Mouse (Mus musculus) ES-Bruce4 (cell line): ENCODE data around the gene Tpi1. TPM values are rescaled to one million over a fixed set of nuclear protein-coding genes. Genes with fewer than 3 reads are reported as not detected.
"Not testable (repeated sequence)": the region's sequence is repeated elsewhere in the genome, so short reads cannot be mapped to it uniquely, and the experiment has no call there.

Experiments used
- H3K27ac ChIP-seq: 2 replicates; pipeline ENCODE4 v1.5.1; 2012; ENCODE audit warnings: low read length, inconsistent platforms; ENCODE audit not compliant: insufficient read depth
- H3K27me3 ChIP-seq: 2 replicates; pipeline ENCODE4 v1.6.1; 2012; ENCODE audit warnings: mild to moderate bottlenecking, low read length, inconsistent platforms; ENCODE audit not compliant: control insufficient read depth, poor library complexity, insufficient read depth, severe bottlenecking
- H3K36me3 ChIP-seq: 2 replicates; pipeline ENCODE4 v1.6.1; 2012; ENCODE audit warnings: inconsistent platforms, mild to moderate bottlenecking, low read length, moderate library complexity; ENCODE audit not compliant: control insufficient read depth, poor library complexity, insufficient read depth, severe bottlenecking
- H3K4me1 ChIP-seq: one replicate; pipeline ENCODE4 v1.8.1; 2011; ENCODE audit warnings: low read length; ENCODE audit not compliant: control insufficient read depth, insufficient read depth
- H3K4me3 ChIP-seq: 2 replicates; pipeline ENCODE4 v1.5.1; 2011; ENCODE audit warnings: low read depth, mild to moderate bottlenecking, low read length
- H3K9ac ChIP-seq: 2 replicates; pipeline ENCODE4 v1.6.1; 2012; ENCODE audit warnings: low read depth, mild to moderate bottlenecking, inconsistent platforms; ENCODE audit not compliant: poor library complexity, severe bottlenecking
- H3K9me3 ChIP-seq: replicated peaks from 2 replicates; pipeline ENCODE4 v1.6.1; 2012; ENCODE audit warnings: mild to moderate bottlenecking, low read length, inconsistent platforms; ENCODE audit not compliant: control insufficient read depth, poor library complexity, insufficient read depth, severe bottlenecking
- CTCF ChIP-seq: IDR thresholded peaks from one replicate; pipeline ENCODE4 v1.8.1; 2011; ENCODE audit warnings: low read depth, low read length
- EP300 ChIP-seq: IDR thresholded peaks from 2 replicates; pipeline ENCODE4 v1.6.1; 2011; ENCODE audit warnings: low read depth, low read length; ENCODE audit not compliant: insufficient read depth
- POLR2A ChIP-seq: IDR thresholded peaks from one replicate; pipeline ENCODE4 v1.8.1; 2011; ENCODE audit warnings: low read length; ENCODE audit not compliant: insufficient read depth
- polyA plus RNA-seq: library from polyadenylated mRNA; stranded (reverse); fragments of >200 nt; gene quantifications from 2 replicates; pipeline ENCODE4 v1.2.4, GENCODE M21; 2011; ENCODE audit warnings: low read depth; ENCODE audit not compliant: missing spikeins, insufficient read depth, insufficient read length

The Tpi1 gene
- polyA plus RNA-seq, 1 experiment = 389 TPM

- Histone ChIP-seq H3K9ac (peak within 1 kb of the TSS; percentile 75), H3K4me1 (no peaks in the 10 kb centered on the region), H3K4me3 (peak within 1 kb of the TSS; percentile 93), H3K36me3 (peaks cover 8% of the 10 kb centered on the region), H3K27ac (peak within 1 kb of the TSS; percentile 19), H3K9me3 (no peaks in the 10 kb centered on the region), H3K27me3 (no peaks in the 10 kb centered on the region)
- TF ChIP-seq EP300 = no peak
- no peak for TF ChIP-seq POLR2A
- no peak for TF ChIP-seq CTCF
Measured at GRCm38 (mm10) chr6:124808358-124809012, 5.6 kb downstream of the Tpi1 start, which contains the start of gene Spsb2. Gene Spsb2, plus strand, starts transcription at chr6:124808661.

GRCm38 (mm10) chr6:124807986-124808357 is 6.1 kb downstream of the Tpi1 start:
- no peak overlapping the region for H3K27ac ChIP-seq
- H3K36me3 ChIP-seq = peaks cover 8% of the 10 kb centered on the region
- peak overlapping the region; percentile 93 for H3K4me3 ChIP-seq
- no peaks in the 10 kb centered on the region for H3K9me3 ChIP-seq
- TF ChIP-seq EP300 (no peak), CTCF (no peak), POLR2A (no peak)
- H3K27me3 ChIP-seq = no peaks in the 10 kb centered on the region
- H3K4me1 ChIP-seq = no peaks in the 10 kb centered on the region
- 0 out of 2 replicates have a peak overlapping the region, but pooled peaks have one; percentile 75 for H3K9ac ChIP-seq

GRCm38 (mm10) chr6:124807366-124807765 is 6.7 kb downstream of the Tpi1 start:
- Histone ChIP-seq H3K27ac (no peak overlapping the region), H3K9ac (no peak overlapping the region), H3K27me3 (no peaks in the 10 kb centered on the region), H3K9me3 (no peaks in the 10 kb centered on the region), H3K4me1 (no peaks in the 10 kb centered on the region), H3K36me3 (peaks cover 8% of the 10 kb centered on the region), H3K4me3 (no peak overlapping the region)
- TF ChIP-seq CTCF (no peak), EP300 (no peak), POLR2A (no peak)

GRCm38 (mm10) chr6:124806446-124807140 is 7.5 kb downstream of the Tpi1 start:
- no peaks in the 10 kb centered on the region for H3K9me3 ChIP-seq
- H3K27ac ChIP-seq = peak overlapping the region; percentile 97
- H3K4me3 ChIP-seq = peak overlapping the region; percentile 54
- peak overlapping the region; percentile 84 for H3K9ac ChIP-seq
- H3K36me3 ChIP-seq = peaks cover 3% of the 10 kb centered on the region
- no peaks in the 10 kb centered on the region for H3K27me3 ChIP-seq
- no peaks in the 10 kb centered on the region for H3K4me1 ChIP-seq
- TF ChIP-seq POLR2A = no peak
- no peak for TF ChIP-seq EP300
- TF ChIP-seq CTCF = no peak

GRCm38 (mm10) chr6:124805341-124806321 is 8.5 kb downstream of the Tpi1 start:
- Histone ChIP-seq H3K36me3 (no peaks in the 10 kb centered on the region), H3K9ac (peak overlapping the region; percentile 84), H3K4me1 (no peaks in the 10 kb centered on the region), H3K4me3 (peak overlapping the region; percentile 56), H3K9me3 (no peaks in the 10 kb centered on the region), H3K27ac (peak overlapping the region; percentile 97), H3K27me3 (no peaks in the 10 kb centered on the region)
- peak; percentile 29 for TF ChIP-seq CTCF
- TF ChIP-seq POLR2A = peak; percentile 63
- peak; percentile 59; the same call in 1 of the 2 replicates for TF ChIP-seq EP300

- H3K9me3 ChIP-seq = no peaks in the 10 kb centered on the region
- peak overlapping the region; percentile 66 for H3K27ac ChIP-seq
- no peaks in the 10 kb centered on the region for H3K36me3 ChIP-seq
- TF ChIP-seq POLR2A (no peak), EP300 (no peak), CTCF (no peak)
- no peaks in the 10 kb centered on the region for H3K27me3 ChIP-seq
- H3K9ac ChIP-seq = peak overlapping the region; percentile 2
- no peak overlapping the region for H3K4me3 ChIP-seq
- H3K4me1 ChIP-seq = no peaks in the 10 kb centered on the region
Measured at GRCm38 (mm10) chr6:124804341-124804740, 9.8 kb downstream of the Tpi1 start.

- H3K27ac ChIP-seq = peak overlapping the region; percentile 37; the same call in 1 of the 2 replicates
- H3K9me3 ChIP-seq, H3K9ac ChIP-seq, H3K27me3 ChIP-seq, H3K36me3 ChIP-seq, H3K4me3 ChIP-seq, H3K4me1 ChIP-seq: not testable (repeated sequence)
Measured at GRCm38 (mm10) chr6:124803691-124804090, 10.4 kb downstream of the Tpi1 start.
